11 mouse cellular contexts compared by ENCODE assay signal in the genomic region with DNA sequence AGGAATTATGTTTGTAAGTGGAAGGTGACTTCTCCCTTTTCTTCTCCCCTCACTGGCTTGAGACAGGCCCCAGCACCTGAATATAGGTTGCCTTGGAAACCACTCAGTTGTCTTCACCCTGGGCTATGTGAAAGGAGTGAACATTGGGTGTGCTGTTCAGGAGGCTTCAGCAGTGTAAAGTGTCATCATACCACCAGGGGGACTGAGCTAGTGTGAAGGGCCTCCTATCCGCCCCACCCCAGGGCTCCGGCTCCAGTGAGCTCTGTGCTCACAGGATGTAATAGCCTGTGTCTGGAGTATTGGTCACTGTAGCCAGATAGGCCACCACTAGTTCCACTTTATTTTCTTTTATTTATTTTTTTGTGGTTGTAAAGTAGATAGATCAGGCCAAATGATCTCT. TPM values are rescaled to one million over a fixed set of nuclear protein-coding genes. Genes with fewer than 3 reads are reported as not detected.
DNase-seq lines count a peak whose midpoint lies in the region; ATAC-seq and TF ChIP-seq lines count a peak whose summit lies in the region.
"Had no signal": no experiment of that assay in that cellular context is flagged by ENCODE, and none has a peak within 500 bp of the region (broad histone marks: within the 10 kb centered on the region; RNA-seq: fewer than 3 reads in every experiment).

No protein-coding gene starts in this region.

- no peaks in the 10 kb centered on the region for H3K4me1 ChIP-seq in thymus, adult 2 months (replicated peaks; ENCODE audit: control insufficient read depth, insufficient read depth, low read length)
- H3K4me1 ChIP-seq in liver, embryonic 13.5 days (replicated peaks): peaks cover 77% of the 10 kb centered on the region
- H3K4me1 ChIP-seq: lung, embryonic 15.5 days had no signal

- ATAC-seq in liver, embryonic 13.5 days (ENCODE audit: low read depth): 0 out of 2 replicates have a peak, but pooled peaks have one; percentile 25

- TF ChIP-seq POLR2A in thymus, adult 2 months (IDR thresholded peaks at IDR 0.05; ENCODE audit: control insufficient read depth, extremely low read depth, insufficient read depth, low read length, poor library complexity): no peak

- H3K27me3 ChIP-seq in thymus, adult 2 months (ENCODE audit: control insufficient read depth, insufficient read depth, low read length): no peaks in the 10 kb centered on the region
- H3K27me3 ChIP-seq in liver, embryonic 13.5 days: peaks cover 9% of the 10 kb centered on the region; the same call in 1 of the 2 replicates
- H3K27me3 ChIP-seq: lung, embryonic 15.5 days had no signal

- H3K9ac ChIP-seq in liver, embryonic 13.5 days: no peak overlapping the region
- H3K9ac ChIP-seq: heart, embryonic 13.5 days; lung, embryonic 15.5 days had no signal

- no peak overlapping the region for H3K4me2 ChIP-seq in liver, embryonic 13.5 days
- H3K4me2 ChIP-seq: heart, embryonic 13.5 days; lung, embryonic 15.5 days had no signal

- intact Hi-C loops in heart, postnatal 10 days (cut with DNase I): no loop called here

- no peaks in the 10 kb centered on the region for H3K9me3 ChIP-seq in liver, embryonic 13.5 days (replicated peaks)
- H3K9me3 ChIP-seq: heart, embryonic 13.5 days; lung, embryonic 15.5 days had no signal

- 66% methylated on average over 2 of the region's 2 CpGs for WGBS in thymus, adult 2 months
- WGBS in liver, embryonic 13.5 days (ENCODE audit: insufficient replicate concordance): 54% methylated on average over 2 of the region's 2 CpGs

- no peak overlapping the region for H3K4me3 ChIP-seq in thymus, adult 2 months (ENCODE audit: control insufficient read depth, insufficient read depth, low read length)
- no peak overlapping the region for H3K4me3 ChIP-seq in liver, embryonic 13.5 days (replicated peaks)
- H3K4me3 ChIP-seq: heart, embryonic 13.5 days; lung, embryonic 15.5 days had no signal

- no peaks in the 10 kb centered on the region for H3K36me3 ChIP-seq in thymus, adult 2 months (ENCODE audit: control insufficient read depth, insufficient read depth, low read length)
- H3K36me3 ChIP-seq in liver, embryonic 13.5 days: no peaks in the 10 kb centered on the region
- H3K36me3 ChIP-seq: heart, embryonic 13.5 days; lung, embryonic 15.5 days had no signal

- no peak overlapping the region for H3K27ac ChIP-seq in thymus, adult 2 months (ENCODE audit: control insufficient read depth, insufficient read depth, low read length)
- H3K27ac ChIP-seq in liver, embryonic 13.5 days: no peak overlapping the region
- H3K27ac ChIP-seq: heart, embryonic 13.5 days; lung, embryonic 15.5 days had no signal

- DNase-seq in heart, postnatal 10 days: peak; percentile 32 to 36
- DNase-seq in heart, adult 8-10 months (ENCODE audit: low spot score): no peak
- peak; percentile 19 for DNase-seq in thymus, adult 2 months
- no peak for DNase-seq in thymus, adult 18-20 months
- DNase-seq in liver, embryonic 13.5 days: peak; percentile 11
- no peak for DNase-seq in left cerebral cortex, adult 18-20 months (ENCODE audit: low spot score in 2 of 2)
- no peak for DNase-seq in cerebellum, adult 9-10 months
- DNase-seq in frontal cortex, postnatal 10 days (ENCODE audit: low spot score in 2 of 2): no peak
- DNase-seq: adrenal gland, postnatal 25 days had no signal

- TF ChIP-seq CTCF in thymus, adult 2 months (IDR thresholded peaks at IDR 0.05; ENCODE audit: borderline replicate concordance, control insufficient read depth, extremely low read depth, insufficient read depth, low read length, poor library complexity): no peak

RNA-seq across cellular contexts. Expression of a gene that starts 54.3 kb away (rescaled TPM):
- total RNA-seq in heart, postnatal 10 days (2021): 1 to 10 TPM; 7.4 to 8.8 TPM
- total RNA-seq in heart, adult 8-10 months (2022): 1 to 10 TPM; 2.1 to 3.4 (median 2.4) TPM
- polyA plus RNA-seq in thymus, adult 2 months (2012; rRNA removed): 1.6 and 2.4 TPM in 2 replicates
- polyA plus RNA-seq in liver, embryonic 13.5 days (2015; fragmentation: Nextera tagmentation; extraction: Ambion mirVana): 0.03 and 0.05 TPM in 2 replicates
- 10 to 100 TPM; 20.4 to 26.9 TPM for total RNA-seq in left cerebral cortex, adult 18-20 months (2021)

Comparison
In these comparisons a context has a peak if more than half of its experiments do, and no peak if none do; other contexts are left out.
1. DNase-seq: peak in heart, postnatal 10 days (2 of 2), thymus, adult 2 months (single experiment) and liver, embryonic 13.5 days (single experiment); none in heart, adult 8-10 months (single experiment), thymus, adult 18-20 months (0 of 2), left cerebral cortex, adult 18-20 months (0 of 2), cerebellum, adult 9-10 months (single experiment) and frontal cortex, postnatal 10 days (0 of 2).